Mouse (Mus musculus) neutrophil, adult 5-6 weeks (primary cell): ENCODE data around the gene Pdk4. TPM values are rescaled to one million over a fixed set of nuclear protein-coding genes. Genes with fewer than 3 reads are reported as not detected.

Experiments
- ATAC-seq: fragments of 151-379, 151-347 bp; 2 replicates; pipeline ENCODE4 v1.8.0; 2017; ENCODE audit warnings: mild to moderate bottlenecking, moderate TSS enrichment; ENCODE audit not compliant: insufficient number of reproducible peaks, poor library complexity, low FRiP score, severe bottlenecking; ENCODE audit errors: extremely low read depth
- total RNA-seq: library from RNA; stranded (forward); fragments of 200-1000 nt; gene quantifications from 2 replicates; pipeline ENCODE4 v1.2.3, GENCODE M21; 2017

Pdk4 gene
- total RNA-seq, 1 experiment from 2014 or later = not detected

DNA sequence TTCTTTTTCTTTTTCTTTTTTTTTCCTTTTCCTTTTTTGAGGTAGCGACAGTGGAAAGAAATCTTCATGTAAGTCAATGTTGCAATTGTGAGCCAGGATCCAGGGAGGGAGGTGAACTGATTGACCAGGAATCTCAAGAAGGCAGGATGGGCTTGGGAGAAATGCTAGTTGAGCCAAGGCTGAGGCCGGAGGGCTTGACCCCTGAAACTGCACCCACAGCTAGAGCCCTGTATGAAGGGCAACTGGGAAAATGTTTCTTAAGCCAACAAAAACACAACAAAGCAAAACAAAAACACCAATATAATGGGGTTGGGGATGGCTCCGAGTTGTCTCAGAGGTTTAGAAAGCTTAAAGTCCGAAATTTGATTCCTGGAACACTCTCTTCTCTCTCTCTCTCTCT is 47.7 kb downstream of the Pdk4 start:
- no peak for ATAC-seq

- no peak for ATAC-seq
These were observed 48.6 kb downstream of the Pdk4 start for GRCm38 (mm10) chr6:5447546-5447945.

DNA sequence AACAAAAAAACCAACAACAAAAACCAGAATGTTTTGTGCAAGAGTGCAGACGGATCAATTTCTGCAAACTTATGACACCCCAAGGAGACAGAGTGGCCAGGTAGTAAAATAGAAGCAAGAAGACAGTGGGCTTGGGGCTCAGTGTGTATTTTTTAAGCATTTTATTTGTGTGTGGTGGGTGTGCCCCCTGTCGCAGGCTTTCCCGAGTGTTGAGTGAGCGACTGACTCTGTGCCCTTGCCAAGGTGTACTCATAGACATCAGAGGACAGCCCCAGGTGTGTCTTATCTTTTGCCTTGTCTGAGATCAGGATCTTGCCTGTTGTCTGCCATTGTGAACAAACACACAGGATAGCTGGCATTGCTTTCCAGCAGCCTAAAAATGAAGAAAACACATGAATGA is 49.1 kb downstream of the Pdk4 start:
- no peak for ATAC-seq

DNA sequence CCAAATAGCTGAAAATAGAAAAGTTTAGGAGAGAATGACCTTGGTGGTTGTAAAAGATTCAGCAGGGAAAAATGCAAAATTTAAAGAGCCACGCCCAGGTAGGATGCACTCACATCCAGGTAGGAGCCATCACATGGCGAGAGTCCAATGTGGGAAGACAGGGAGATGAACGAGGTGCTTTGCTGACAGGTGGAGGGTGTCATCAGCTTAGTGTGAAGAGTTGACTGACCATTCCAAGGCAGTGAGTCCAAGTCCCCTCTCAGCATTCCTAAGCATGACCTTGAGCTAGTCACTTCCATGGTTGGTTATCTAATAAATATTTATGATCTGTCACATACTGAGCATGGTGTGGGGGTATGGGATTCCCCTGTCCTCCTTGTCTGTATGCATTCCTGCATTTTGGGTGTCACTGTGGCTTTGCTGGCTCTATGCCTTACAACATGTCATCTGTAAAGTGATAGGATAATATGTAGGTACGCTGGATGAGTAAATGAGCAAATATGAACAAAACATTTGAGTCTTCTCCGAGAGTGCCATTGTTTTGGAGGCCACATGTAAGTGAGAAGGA is 51.7 kb downstream of the Pdk4 start:
- ATAC-seq = no peak

GRCm38 (mm10) chr6:5443104-5443863 is 52.8 kb downstream of the Pdk4 start:
- no peak for ATAC-seq

DNA sequence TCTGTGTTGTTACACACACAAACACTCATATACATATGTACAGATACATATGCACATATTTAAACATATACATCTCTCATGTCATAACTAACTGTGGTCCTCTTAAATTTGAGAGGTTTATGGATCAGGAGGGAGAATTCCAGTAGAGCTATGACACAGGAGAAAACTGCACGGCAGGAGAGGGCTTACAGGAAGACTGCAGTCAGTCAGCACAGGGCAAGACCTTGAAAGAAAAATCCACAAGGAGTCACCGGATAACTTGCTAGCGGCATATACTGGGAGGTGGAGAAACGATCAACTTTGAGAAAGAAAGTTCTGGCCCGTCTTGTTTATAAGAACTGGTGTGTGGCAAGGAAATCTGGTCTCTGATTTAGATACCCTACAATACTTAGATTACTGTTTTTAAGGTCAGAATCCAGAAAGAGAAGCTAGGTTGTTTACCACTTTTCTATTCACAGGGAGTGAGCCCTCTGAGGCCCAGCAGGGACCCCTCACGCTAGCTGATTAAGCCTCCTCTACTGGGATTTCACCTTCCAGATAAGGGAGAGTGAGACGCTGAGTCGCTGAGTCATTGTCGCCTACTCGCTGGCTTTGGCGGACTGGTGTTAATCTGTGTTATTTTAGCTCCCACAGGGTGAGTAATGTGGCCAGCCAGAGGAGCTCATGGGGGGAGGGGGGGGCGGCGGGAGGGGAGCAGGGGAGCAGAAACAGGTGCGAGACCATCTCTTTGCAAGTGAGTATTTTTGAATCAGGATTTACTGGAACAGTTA is 53.6 kb downstream of the Pdk4 start:
- ATAC-seq = no peak

DNA sequence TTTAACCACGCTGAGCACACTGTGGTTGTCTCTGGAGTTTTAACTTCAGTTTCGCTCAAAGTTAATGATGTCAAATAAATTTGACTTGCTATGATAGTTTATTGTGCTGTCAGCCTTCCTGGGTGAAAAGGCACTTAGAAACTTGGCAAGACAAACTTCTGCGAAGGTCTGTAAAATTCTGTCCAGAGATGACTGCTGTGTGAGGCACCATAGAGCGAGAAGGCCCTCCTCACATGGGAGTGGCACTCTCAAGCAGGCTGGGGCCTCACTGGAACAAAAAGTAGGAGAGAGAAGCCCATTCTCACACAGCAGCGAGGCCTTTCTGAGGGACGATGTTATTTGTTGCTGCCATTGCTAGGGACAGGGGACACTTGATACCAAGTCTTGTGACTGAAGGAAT is 54.9 kb downstream of the Pdk4 start:
- ATAC-seq = no peak

GRCm38 (mm10) chr6:5437757-5438156 is 58.4 kb downstream of the Pdk4 start:
- ATAC-seq = no peak

DNA sequence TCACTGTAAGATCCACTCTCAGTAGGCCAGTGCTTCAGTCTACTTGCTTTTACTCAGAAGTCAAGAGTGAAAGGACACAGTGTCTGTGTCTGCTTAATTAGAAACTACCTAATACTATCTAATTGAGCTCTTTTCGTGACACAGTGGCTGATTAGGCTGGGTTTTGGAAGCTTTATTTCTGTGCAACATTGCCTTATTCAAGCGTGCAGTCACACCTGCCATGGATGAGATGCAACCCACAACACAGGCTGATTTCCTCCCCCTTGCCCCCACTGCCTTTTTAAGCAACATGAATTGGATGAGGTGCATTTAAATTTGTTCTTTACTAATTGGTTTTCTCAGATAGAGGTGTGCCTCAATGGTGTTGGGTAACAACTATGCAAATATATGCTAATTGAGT is 62.2 kb downstream of the Pdk4 start:
- no peak for ATAC-seq

Other genes starting within 250 kb of the Pdk4 start
- 0.61 and 2.9 TPM in 2 replicates for gene Pon3, start 240.0 kb downstream of the Pdk4 start, total RNA-seq
- gene Pon2, start 197.9 kb downstream of the Pdk4 start, total RNA-seq = 37.7 and 39.7 TPM in 2 replicates
- not detected in 2 replicates for gene Asb4, start 112.9 kb downstream of the Pdk4 start, total RNA-seq
- not detected in 2 replicates for gene Dync1i1, start 229.3 kb upstream of the Pdk4 start, total RNA-seq